Mouse (Mus musculus) kidney, adult 8-10 months (tissue): ENCODE measurements around the gene Peli2.

Source experiments
- DNase-seq, 2 experiments: peaks; one replicate each; pipeline ENCODE4 v3.0.0; 2022

Peli2 gene

GRCm38 (mm10) chr14:48295815-48296271 is 175.2 kb downstream of the Peli2 start:
- DNase-seq: no peak

- no peak for DNase-seq
Measured at GRCm38 (mm10) chr14:48296820-48297219, 176.2 kb downstream of the Peli2 start.

- DNase-seq: no peak
Measured at GRCm38 (mm10) chr14:48302471-48303186, 182.0 kb downstream of the Peli2 start.

- peak; percentile 7 to 11 for DNase-seq
Measured at GRCm38 (mm10) chr14:48303235-48303634, 182.6 kb downstream of the Peli2 start.

- peak in 1 of 2 experiments; percentile 2 for DNase-seq
Measured at GRCm38 (mm10) chr14:48303841-48304240, 183.2 kb downstream of the Peli2 start.

- DNase-seq: no peak
Measured at GRCm38 (mm10) chr14:48313234-48313633, 192.6 kb downstream of the Peli2 start.

- no peak for DNase-seq
Measured at GRCm38 (mm10) chr14:48316396-48316795, 195.8 kb downstream of the Peli2 start.

- no peak for DNase-seq
Measured at GRCm38 (mm10) chr14:48323771-48324459, 203.3 kb downstream of the Peli2 start.

GRCm38 (mm10) chr14:48324460-48324850 is 203.8 kb downstream of the Peli2 start:
- DNase-seq: no peak

GRCm38 (mm10) chr14:48327746-48328145 is 207.1 kb downstream of the Peli2 start:
- DNase-seq: peak in 1 of 2 experiments; percentile 1

GRCm38 (mm10) chr14:48329716-48330365 is 209.2 kb downstream of the Peli2 start:
- no peak for DNase-seq
